Mouse (Mus musculus) cortical plate, adult 2 months (tissue): ENCODE data around the gene Tbrg4. TPM values are rescaled to one million over a fixed set of nuclear protein-coding genes. Genes with fewer than 3 reads are reported as not detected.

Source experiments
- H3K27ac ChIP-seq: fragments of 200-500 bp; 2 replicates; pipeline ENCODE4 v1.5.1; 2012; ENCODE audit warnings: low read length, control low read depth, inconsistent platforms; ENCODE audit not compliant: insufficient read depth
- H3K4me1 ChIP-seq: fragments of 200-500 bp; 2 replicates; pipeline ENCODE4 v1.6.1; 2011; ENCODE audit warnings: low read length; ENCODE audit not compliant: control insufficient read depth, insufficient read depth
- H3K4me3 ChIP-seq: fragments of 200-500 bp; 2 replicates; pipeline ENCODE4 v1.5.1; 2011; ENCODE audit warnings: mild to moderate bottlenecking, low read length, control low read depth; ENCODE audit not compliant: insufficient read depth
- CTCF ChIP-seq: fragments of 200-500 bp; IDR thresholded peaks from 2 replicates; pipeline ENCODE4 v1.5.1; 2011; ENCODE audit warnings: mild to moderate bottlenecking, control low read depth, low read length; ENCODE audit not compliant: insufficient read depth; ENCODE audit errors: extremely low read depth
- POLR2A ChIP-seq: fragments of 200-500 bp; IDR thresholded peaks from 2 replicates; pipeline ENCODE4 v1.6.1; 2011; ENCODE audit warnings: mild to moderate bottlenecking, low read length, control low read depth; ENCODE audit not compliant: insufficient read depth; ENCODE audit errors: extremely low read depth
- polyA plus RNA-seq: library from polyadenylated mRNA; depleted of rRNA; stranded (reverse); fragments of >200 nt; gene quantifications from 2 replicates; pipeline ENCODE4 v1.2.3, GENCODE M21; 2012; rRNA removed

The Tbrg4 gene
- polyA plus RNA-seq, 1 experiment = 60.2 TPM

GRCm38 (mm10) chr11:6581560-6581959 lies 44.3 kb downstream of the Tbrg4 start:
- Histone ChIP-seq H3K4me3 (no peak overlapping the region), H3K4me1 (no peaks in the 10 kb centered on the region), H3K27ac (no peak overlapping the region)
- TF ChIP-seq CTCF (no peak), POLR2A (no peak)

GRCm38 (mm10) chr11:6580065-6580750 lies 45.7 kb downstream of the Tbrg4 start:
- TF ChIP-seq POLR2A = no peak
- TF ChIP-seq CTCF = no peak
- Histone ChIP-seq H3K4me3 (no peak overlapping the region), H3K4me1 (no peaks in the 10 kb centered on the region), H3K27ac (no peak overlapping the region)

GRCm38 (mm10) chr11:6579361-6579760 lies 46.5 kb downstream of the Tbrg4 start:
- Histone ChIP-seq H3K27ac (no peak overlapping the region), H3K4me3 (no peak overlapping the region), H3K4me1 (no peaks in the 10 kb centered on the region)
- TF ChIP-seq CTCF (no peak), POLR2A (no peak)

- Histone ChIP-seq H3K27ac (no peak overlapping the region), H3K4me1 (no peaks in the 10 kb centered on the region), H3K4me3 (no peak overlapping the region)
- TF ChIP-seq POLR2A (no peak), CTCF (no peak)
Measured at GRCm38 (mm10) chr11:6576151-6576550, 49.7 kb downstream of the Tbrg4 start.

DNA sequence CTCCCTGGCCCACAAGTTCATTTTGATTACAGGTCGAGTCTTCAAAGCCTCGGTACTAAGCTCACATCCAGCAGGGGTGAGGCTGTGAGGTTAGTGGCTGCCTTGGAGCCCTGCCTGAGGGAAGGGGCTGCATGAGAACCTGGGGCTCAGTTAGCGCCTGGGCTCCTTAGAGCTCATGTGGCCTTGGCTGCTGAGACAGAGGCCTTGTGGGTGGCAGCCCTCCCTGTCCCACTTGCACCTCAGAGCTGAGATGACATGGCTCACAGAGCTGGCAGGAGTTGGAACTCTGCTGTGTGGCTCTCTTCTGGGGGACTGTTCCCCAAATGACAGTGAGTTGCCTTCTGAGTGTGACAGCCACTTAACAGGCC lies 56.5 kb downstream of the Tbrg4 start:
- Histone ChIP-seq H3K4me1 (peaks cover 6% of the 10 kb centered on the region), H3K4me3 (no peak overlapping the region), H3K27ac (no peak overlapping the region; the same call in 1 of the 2 replicates)
- TF ChIP-seq POLR2A (no peak), CTCF (no peak)

DNA sequence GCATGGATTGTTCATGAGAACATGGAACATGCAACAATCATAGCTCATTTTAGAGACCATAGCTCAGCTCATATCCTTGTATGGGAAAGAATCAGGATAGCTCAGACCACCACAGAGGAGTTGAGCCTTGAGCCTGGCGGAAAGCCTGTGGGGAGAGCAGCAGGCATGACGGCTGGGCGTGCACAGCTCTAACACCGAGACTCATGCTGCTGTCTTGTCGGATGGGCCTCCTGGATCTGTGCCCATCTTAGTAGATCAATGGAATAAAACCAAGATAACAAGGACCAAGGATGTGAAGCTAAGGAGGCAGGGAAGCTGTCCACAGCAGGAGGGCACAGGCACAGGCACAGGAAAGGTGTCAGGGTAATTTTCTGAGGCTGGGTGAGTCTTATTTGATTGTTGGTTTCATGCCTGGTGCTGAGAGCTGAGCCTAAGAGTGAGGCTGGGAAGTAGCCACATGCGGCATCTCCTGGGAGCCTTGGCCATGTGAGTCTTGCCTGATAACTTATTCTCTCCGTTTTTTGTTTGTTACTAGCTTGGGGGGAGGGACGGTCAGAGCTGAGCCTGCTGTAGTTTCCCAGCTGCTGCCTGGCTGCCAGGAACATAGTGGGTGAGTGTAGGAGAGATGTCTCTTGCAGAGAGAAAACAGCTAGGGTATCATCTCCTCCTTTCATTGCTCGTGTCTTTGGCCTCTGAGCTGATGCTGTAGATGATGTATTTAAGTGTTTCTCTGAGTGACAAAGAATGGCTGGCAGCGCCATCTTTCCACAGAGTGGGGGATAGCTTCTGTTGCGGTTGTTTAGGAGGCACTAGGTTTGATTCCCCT lies 57.1 kb downstream of the Tbrg4 start:
- TF ChIP-seq POLR2A (0 out of 2 replicates have a peak, but pooled peaks have one; percentile 6), CTCF (peak; percentile 47)
- no peak overlapping the region for H3K4me3 ChIP-seq
- peak overlapping the region; percentile 25 for H3K27ac ChIP-seq
- H3K4me1 ChIP-seq = peaks cover 6% of the 10 kb centered on the region

DNA sequence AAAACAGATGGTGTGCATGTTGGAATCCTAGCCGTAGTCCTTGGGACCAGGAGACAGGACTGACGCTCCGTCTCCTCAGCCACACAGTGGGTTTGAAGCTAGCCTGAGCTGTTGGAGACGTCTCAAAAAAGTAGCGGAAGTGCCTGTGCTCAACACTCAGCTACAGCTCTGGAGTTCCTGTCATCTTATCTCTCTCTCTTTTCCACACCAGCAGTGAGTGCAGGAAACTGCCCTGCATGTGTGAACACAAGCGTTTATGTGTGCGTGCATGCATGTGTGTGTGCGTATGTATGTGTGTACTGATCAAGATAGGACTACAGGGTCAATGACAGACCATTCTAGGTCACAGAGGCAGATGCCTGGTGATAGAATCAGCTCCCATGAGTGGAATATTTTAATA lies 57.9 kb downstream of the Tbrg4 start:
- Histone ChIP-seq H3K4me1 (peaks cover 6% of the 10 kb centered on the region), H3K27ac (no peak overlapping the region), H3K4me3 (no peak overlapping the region)
- TF ChIP-seq POLR2A = no peak
- TF ChIP-seq CTCF = no peak

DNA sequence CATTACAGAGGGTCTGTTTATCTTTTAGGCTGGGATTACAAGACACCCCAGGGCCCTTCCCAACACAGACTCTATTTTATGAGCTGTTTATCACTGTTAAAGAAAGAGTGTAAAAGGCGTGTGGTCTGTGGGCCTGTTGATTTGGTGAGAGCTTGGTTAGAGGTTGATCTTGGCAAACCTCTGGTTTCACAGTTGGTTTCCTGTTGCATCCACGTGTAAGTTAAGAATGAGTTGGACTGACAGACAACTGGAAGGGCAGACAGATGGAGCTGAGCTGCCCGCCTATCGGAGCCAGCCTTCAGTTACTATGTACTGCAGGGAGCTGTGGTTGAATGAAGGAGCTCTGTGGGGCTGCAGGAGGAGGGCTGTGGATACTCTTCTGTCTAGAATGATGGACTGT lies 59.4 kb downstream of the Tbrg4 start:
- H3K4me1 ChIP-seq = peaks cover 6% of the 10 kb centered on the region
- TF ChIP-seq POLR2A = no peak
- TF ChIP-seq CTCF = no peak
- H3K27ac ChIP-seq = no peak overlapping the region
- no peak overlapping the region for H3K4me3 ChIP-seq

Other genes with a start within 250 kb of the Tbrg4 start
- gene Zmiz2, start 237.0 kb downstream of the Tbrg4 start, polyA plus RNA-seq = 105 and 108 TPM in 2 replicates
- 2,439 and 2,636 TPM in 2 replicates for gene Ppia, start 210.6 kb downstream of the Tbrg4 start, polyA plus RNA-seq
- gene H2afv, start 181.6 kb downstream of the Tbrg4 start, polyA plus RNA-seq = 81.7 and 83.3 TPM in 2 replicates
- gene Purb, start 150.2 kb downstream of the Tbrg4 start, polyA plus RNA-seq = 103 and 109 TPM in 2 replicates
- gene Myo1g, start 105.1 kb downstream of the Tbrg4 start, polyA plus RNA-seq = 0.75 and 0.87 TPM in 2 replicates
- gene Ccm2, start 79.2 kb downstream of the Tbrg4 start, polyA plus RNA-seq = 92.0 and 106 TPM in 2 replicates
- 52.3 and 54.1 TPM in 2 replicates for gene Nacad, start 20.0 kb downstream of the Tbrg4 start, polyA plus RNA-seq
- not detected in 2 replicates for gene Wap, start 12.6 kb upstream of the Tbrg4 start, polyA plus RNA-seq
- gene Ramp3, start 32.5 kb upstream of the Tbrg4 start, polyA plus RNA-seq = 36.6 and 40.6 TPM in 2 replicates
- 0.08 TPM in 1 of 2 replicates, not detected in the other for gene Gm11983, start 211.6 kb upstream of the Tbrg4 start, polyA plus RNA-seq